Mouse (Mus musculus): ENCODE measurements at regions not wholly inside any gene's neighbourhood (a gene's known extent, or its start where the extent isn't known, plus 50 kb on each side); places are given as distances from the start of the nearest gene placed in this dataset.

DNA sequence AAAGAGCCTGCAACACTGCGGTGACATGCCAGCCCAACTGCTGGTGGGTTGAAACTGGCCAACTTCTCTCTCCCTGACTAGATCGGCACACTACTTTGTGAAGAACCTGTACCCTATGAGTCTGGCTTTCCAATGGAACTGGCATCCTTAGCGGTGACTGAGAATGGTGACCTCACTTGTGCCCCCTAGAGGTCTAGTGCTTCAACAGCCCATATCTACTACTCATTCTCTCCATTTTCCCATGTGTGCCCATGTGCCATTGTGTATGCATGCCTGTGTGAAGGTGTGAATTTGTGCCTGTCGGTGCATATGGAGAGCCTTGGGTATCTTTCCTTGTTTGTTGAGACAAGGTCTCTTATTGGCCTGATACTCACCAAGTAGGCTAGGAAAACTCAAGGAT lies 106.5 kb upstream of the Tmem260 start:
- no peaks in the 10 kb centered on the region for H3K9me3 ChIP-seq (replicated peaks; ENCODE audit: control insufficient read depth, low read length)
- peaks cover 2% of the 10 kb centered on the region; the same call in 1 of the 2 replicates for H3K27me3 ChIP-seq (ENCODE audit: control insufficient read depth, insufficient read depth, low read length)
- H3K36me3 ChIP-seq (replicated peaks; ENCODE audit: control insufficient read depth, insufficient read depth, low read length): no peaks in the 10 kb centered on the region
- H3K4me1 ChIP-seq (ENCODE audit: control insufficient read depth, insufficient read depth): no peaks in the 10 kb centered on the region
- ATAC-seq (ENCODE audit: insufficient read depth, low read depth) (no peak), DNase-seq (ENCODE audit: low spot score) (no peak)
- no peak overlapping the region for H3K27ac ChIP-seq (ENCODE audit: low read depth)
- TF ChIP-seq EP300 (IDR thresholded peaks at IDR 0.05; ENCODE audit: low read depth): no peak
- TF ChIP-seq CTCF (IDR thresholded peaks at IDR 0.05; ENCODE audit: low read depth): no peak
- WGBS: 78% methylated on average over 4 of the region's 4 CpGs
- H3K4me3 ChIP-seq (ENCODE audit: low read depth, low read length): no peak overlapping the region
- H3K9ac ChIP-seq (replicated peaks; ENCODE audit: low read depth, low read length): no peak overlapping the region
- H3K4me2 ChIP-seq (ENCODE audit: low read depth, low read length): no peak overlapping the region

DNA sequence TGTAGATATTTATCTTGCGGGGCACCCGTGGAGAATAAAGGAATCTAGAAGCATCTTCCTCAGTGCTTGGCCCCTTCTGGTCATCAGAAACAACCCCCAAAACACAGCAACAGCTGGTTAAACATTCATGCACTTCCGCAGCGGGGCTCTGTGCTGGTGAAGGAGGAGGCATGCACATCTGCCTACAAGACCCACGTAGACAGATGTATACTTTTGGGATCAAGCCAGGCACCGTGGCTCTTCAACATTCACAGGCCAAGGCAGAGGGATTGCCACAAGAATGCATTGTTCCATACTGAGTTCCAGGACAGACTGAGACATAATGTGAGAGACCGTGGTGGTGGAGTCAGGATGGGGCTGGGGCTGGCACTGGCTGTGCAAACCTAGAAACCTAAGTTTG lies 103.0 kb upstream of the Tmem260 start:
- H3K9ac ChIP-seq (replicated peaks; ENCODE audit: low read depth, low read length): no peak overlapping the region
- no peak overlapping the region for H3K4me3 ChIP-seq (ENCODE audit: low read depth, low read length)
- H3K27ac ChIP-seq (ENCODE audit: low read depth): no peak overlapping the region
- no peak for TF ChIP-seq CTCF (IDR thresholded peaks at IDR 0.05; ENCODE audit: low read depth)
- no peak for TF ChIP-seq EP300 (IDR thresholded peaks at IDR 0.05; ENCODE audit: low read depth)
- DNase-seq (ENCODE audit: low spot score) (no peak), ATAC-seq (ENCODE audit: insufficient read depth, low read depth) (no peak)
- H3K4me2 ChIP-seq (ENCODE audit: low read depth, low read length): no peak overlapping the region
- no peaks in the 10 kb centered on the region for H3K9me3 ChIP-seq (replicated peaks; ENCODE audit: control insufficient read depth, low read length)
- no peaks in the 10 kb centered on the region for H3K4me1 ChIP-seq (ENCODE audit: control insufficient read depth, insufficient read depth)
- H3K27me3 ChIP-seq (ENCODE audit: control insufficient read depth, insufficient read depth, low read length): no peaks in the 10 kb centered on the region
- 72% methylated on average over 7 of the region's 7 CpGs for WGBS
- no peaks in the 10 kb centered on the region for H3K36me3 ChIP-seq (replicated peaks; ENCODE audit: control insufficient read depth, insufficient read depth, low read length)

DNA sequence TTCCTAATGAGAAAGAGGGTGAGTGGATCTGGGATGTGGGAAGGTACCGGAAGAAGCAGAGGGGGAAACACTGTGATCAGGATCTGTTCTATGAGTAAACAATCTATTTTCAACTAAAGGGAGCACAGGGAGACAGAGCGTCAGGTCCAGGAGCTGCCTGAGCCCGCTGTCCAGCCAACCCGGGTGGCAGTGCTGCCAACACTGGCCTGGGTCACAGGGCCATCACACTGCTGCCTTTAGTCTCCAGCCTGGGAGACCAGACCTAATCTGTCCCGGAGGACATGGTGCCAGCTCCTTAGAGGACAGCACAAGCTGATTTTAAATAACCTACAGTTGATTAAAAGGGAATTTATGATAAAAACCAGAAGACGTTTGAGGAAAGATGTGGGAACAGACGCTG lies 100.0 kb upstream of the Tmem260 start:
- Histone ChIP-seq H3K27me3 (ENCODE audit: control insufficient read depth, insufficient read depth, low read length) (no peaks in the 10 kb centered on the region), H3K9ac (replicated peaks; ENCODE audit: low read depth, low read length) (no peak overlapping the region), H3K4me1 (ENCODE audit: control insufficient read depth, insufficient read depth) (no peaks in the 10 kb centered on the region), H3K27ac (ENCODE audit: low read depth) (no peak overlapping the region), H3K4me2 (ENCODE audit: low read depth, low read length) (no peak overlapping the region), H3K4me3 (ENCODE audit: low read depth, low read length) (no peak overlapping the region), H3K36me3 (replicated peaks; ENCODE audit: control insufficient read depth, insufficient read depth, low read length) (no peaks in the 10 kb centered on the region), H3K9me3 (replicated peaks; ENCODE audit: control insufficient read depth, low read length) (no peaks in the 10 kb centered on the region)
- TF ChIP-seq EP300 (IDR thresholded peaks at IDR 0.05; ENCODE audit: low read depth): no peak
- TF ChIP-seq CTCF (IDR thresholded peaks at IDR 0.05; ENCODE audit: low read depth): no peak
- no peak for DNase-seq (ENCODE audit: low spot score)
- no peak for ATAC-seq (ENCODE audit: insufficient read depth, low read depth)
- WGBS: 69% methylated on average over 7 of the region's 7 CpGs

DNA sequence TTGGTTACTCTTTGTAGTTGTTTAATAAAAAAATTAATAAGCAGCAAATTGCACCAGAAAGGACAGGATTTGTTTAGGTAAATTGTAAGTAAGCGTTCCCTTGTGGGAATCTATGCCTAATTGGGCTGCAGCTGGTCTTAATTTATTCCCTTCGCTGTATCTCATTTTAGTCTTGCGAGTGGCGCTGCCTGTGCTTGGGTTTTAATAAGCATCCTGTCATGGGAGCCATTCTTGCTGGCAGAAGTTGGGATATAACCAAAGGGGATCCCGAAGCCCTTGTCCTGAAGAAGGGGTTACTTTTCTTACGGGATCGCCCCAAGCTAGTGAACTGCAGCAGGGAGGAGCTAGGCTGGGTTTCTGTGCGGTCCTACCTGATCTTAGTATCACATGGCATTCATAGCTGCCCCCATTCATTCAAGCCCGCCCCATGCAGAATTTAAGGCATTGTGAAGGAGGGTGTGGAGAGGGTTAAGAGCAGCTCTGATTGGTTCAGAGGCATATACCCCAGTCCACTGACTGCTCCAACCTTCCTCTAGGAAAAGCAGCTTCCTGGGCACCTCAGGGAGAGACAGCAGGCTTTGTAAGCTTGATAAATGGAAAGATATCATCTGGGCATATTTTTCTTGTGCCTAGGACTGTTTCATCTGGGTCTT lies 96.4 kb upstream of the Tmem260 start:
- WGBS: 78% methylated on average over 9 of the region's 9 CpGs

DNA sequence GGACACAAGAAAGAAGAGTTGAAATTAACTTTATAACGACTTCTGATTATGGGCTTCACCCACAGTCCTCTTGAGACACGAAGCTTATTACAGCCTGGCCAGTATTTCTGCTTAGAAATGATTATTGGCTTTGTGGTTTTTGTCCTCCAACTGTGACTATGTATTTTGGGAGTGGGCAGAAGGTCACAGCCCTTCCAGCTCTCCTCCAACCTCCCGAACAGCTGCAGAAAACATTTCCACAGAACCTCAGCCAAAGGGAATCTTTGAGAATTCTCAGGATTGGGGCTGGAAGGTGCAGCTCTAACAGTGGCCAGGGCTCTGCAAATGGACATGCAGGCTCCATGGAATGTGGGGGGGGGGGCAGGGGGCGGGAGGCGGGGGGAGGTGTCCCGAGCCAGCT lies 94.3 kb upstream of the Tmem260 start:
- Histone ChIP-seq H3K4me1 (ENCODE audit: control insufficient read depth, insufficient read depth) (no peaks in the 10 kb centered on the region), H3K4me2 (ENCODE audit: low read depth, low read length) (no peak overlapping the region), H3K36me3 (replicated peaks; ENCODE audit: control insufficient read depth, insufficient read depth, low read length) (no peaks in the 10 kb centered on the region), H3K9ac (replicated peaks; ENCODE audit: low read depth, low read length) (no peak overlapping the region), H3K27ac (ENCODE audit: low read depth) (no peak overlapping the region), H3K9me3 (replicated peaks; ENCODE audit: control insufficient read depth, low read length) (no peaks in the 10 kb centered on the region), H3K27me3 (ENCODE audit: control insufficient read depth, insufficient read depth, low read length) (no peaks in the 10 kb centered on the region), H3K4me3 (ENCODE audit: low read depth, low read length) (no peak overlapping the region)
- DNase-seq (ENCODE audit: low spot score): no peak
- ATAC-seq (ENCODE audit: insufficient read depth, low read depth): no peak
- TF ChIP-seq EP300 (IDR thresholded peaks at IDR 0.05; ENCODE audit: low read depth) (no peak), CTCF (IDR thresholded peaks at IDR 0.05; ENCODE audit: low read depth) (no peak)
- 56% methylated on average over 4 of the region's 6 CpGs for WGBS

More for the DNA sequence above, 96.4 kb upstream of the Tmem260 start:
- Histone ChIP-seq H3K27ac (ENCODE audit: low read depth) (no peak overlapping the region), H3K27me3 (ENCODE audit: control insufficient read depth, insufficient read depth, low read length) (no peaks in the 10 kb centered on the region), H3K9ac (replicated peaks; ENCODE audit: low read depth, low read length) (no peak overlapping the region), H3K9me3 (replicated peaks; ENCODE audit: control insufficient read depth, low read length) (no peaks in the 10 kb centered on the region), H3K4me1 (ENCODE audit: control insufficient read depth, insufficient read depth) (no peaks in the 10 kb centered on the region), H3K4me3 (ENCODE audit: low read depth, low read length) (no peak overlapping the region), H3K4me2 (ENCODE audit: low read depth, low read length) (no peak overlapping the region), H3K36me3 (replicated peaks; ENCODE audit: control insufficient read depth, insufficient read depth, low read length) (no peaks in the 10 kb centered on the region)
- DNase-seq (ENCODE audit: low spot score): no peak
- TF ChIP-seq EP300 (IDR thresholded peaks at IDR 0.05; ENCODE audit: low read depth) (no peak), CTCF (IDR thresholded peaks at IDR 0.05; ENCODE audit: low read depth) (no peak)
- no peak for ATAC-seq (ENCODE audit: insufficient read depth, low read depth)

DNA sequence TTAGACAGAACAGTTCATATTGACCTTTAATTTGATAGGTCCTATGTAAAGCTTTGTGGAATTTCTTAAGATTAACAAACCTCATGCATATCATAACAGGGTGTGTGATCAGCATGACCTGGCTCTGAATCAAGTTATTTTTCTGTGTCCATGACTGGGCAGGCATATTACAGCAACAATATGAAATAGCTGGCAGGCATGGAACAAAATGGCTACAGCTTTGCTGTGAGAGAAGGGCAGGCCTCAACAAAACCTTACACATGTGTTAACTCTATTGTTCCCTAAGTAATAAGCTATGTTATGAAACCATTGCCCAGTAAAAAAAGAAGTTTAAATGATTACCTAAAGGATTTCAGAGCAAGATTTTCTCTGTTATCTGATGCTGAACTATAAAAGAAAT lies 93.1 kb upstream of the Tmem260 start:
- TF ChIP-seq CTCF (IDR thresholded peaks at IDR 0.05; ENCODE audit: low read depth) (no peak), EP300 (IDR thresholded peaks at IDR 0.05; ENCODE audit: low read depth) (no peak)
- ATAC-seq (ENCODE audit: insufficient read depth, low read depth): no peak
- DNase-seq (ENCODE audit: low spot score): no peak
- Histone ChIP-seq H3K27me3 (ENCODE audit: control insufficient read depth, insufficient read depth, low read length) (no peaks in the 10 kb centered on the region; the same call in 1 of the 2 replicates), H3K9ac (replicated peaks; ENCODE audit: low read depth, low read length) (no peak overlapping the region), H3K4me3 (ENCODE audit: low read depth, low read length) (no peak overlapping the region), H3K4me1 (ENCODE audit: control insufficient read depth, insufficient read depth) (no peaks in the 10 kb centered on the region), H3K27ac (ENCODE audit: low read depth) (no peak overlapping the region), H3K36me3 (replicated peaks; ENCODE audit: control insufficient read depth, insufficient read depth, low read length) (no peaks in the 10 kb centered on the region), H3K9me3 (replicated peaks; ENCODE audit: control insufficient read depth, low read length) (no peaks in the 10 kb centered on the region), H3K4me2 (ENCODE audit: low read depth, low read length) (no peak overlapping the region)

All from heart, postnatal 0 days (tissue).